ENCODE assay signal across 26 mouse cellular contexts in the genomic region with DNA sequence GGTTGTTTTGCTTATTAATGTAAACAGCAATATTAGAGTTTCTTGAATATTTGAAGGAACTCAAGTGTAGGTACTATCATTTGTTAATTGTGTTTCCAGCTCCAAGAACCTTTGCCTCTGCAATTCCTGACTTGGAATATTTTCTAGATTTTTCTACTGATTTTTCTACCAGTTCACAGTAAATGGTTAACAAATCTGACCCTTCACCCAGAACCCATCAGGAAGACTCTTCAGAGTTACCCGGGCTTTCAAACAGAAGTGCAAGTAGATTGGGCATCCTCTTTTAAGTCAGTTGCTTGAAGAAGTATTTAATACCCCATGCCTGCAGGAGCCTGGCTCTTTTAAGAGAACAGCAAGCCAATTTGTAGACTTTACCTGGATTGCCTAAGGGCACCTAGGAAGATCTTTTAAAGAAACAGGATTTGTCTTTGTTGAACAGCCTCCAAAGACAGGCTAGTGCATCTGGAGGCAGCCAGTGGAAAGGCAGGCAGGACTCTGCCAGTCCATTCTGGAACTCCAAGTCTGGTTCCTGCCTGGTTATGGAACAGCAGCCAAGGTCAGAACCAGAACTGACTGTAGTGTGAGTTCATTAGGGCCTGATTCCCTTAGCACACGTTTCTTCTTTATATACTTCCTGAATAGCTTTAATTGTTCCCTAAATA. TPM values are rescaled to one million over a fixed set of nuclear protein-coding genes. Genes with fewer than 3 reads are reported as not detected.
A peak's percentile ranks its signal among the peaks of the same experiment; 100 is the strongest.
DNase-seq lines count a peak whose midpoint lies in the region; ATAC-seq and TF ChIP-seq lines count a peak whose summit lies in the region.
"Had no signal": no experiment of that assay in that cellular context is flagged by ENCODE, and none has a peak within 500 bp of the region (broad histone marks: within the 10 kb centered on the region; RNA-seq: fewer than 3 reads in every experiment).

No protein-coding gene starts in this region.

- H3K4me1 ChIP-seq in liver, adult 2 months (ENCODE audit: control insufficient read depth, insufficient read depth, low read length): peaks cover 17% of the 10 kb centered on the region
- H3K4me1 ChIP-seq in liver, embryonic 11.5 days (replicated peaks; ENCODE audit: control insufficient read depth, insufficient read depth, low read length): no peaks in the 10 kb centered on the region
- H3K4me1 ChIP-seq: neural tube, embryonic 12.5 days had no signal

- H3K36me3 ChIP-seq in liver, adult 2 months (ENCODE audit: control insufficient read depth, insufficient read depth, low read length): no peaks in the 10 kb centered on the region; the same call in 1 of the 2 replicates
- no peaks in the 10 kb centered on the region for H3K36me3 ChIP-seq in liver, embryonic 11.5 days (ENCODE audit: control insufficient read depth, insufficient read depth, low read length)
- H3K36me3 ChIP-seq: embryonic facial prominence, embryonic 13.5 days; limb, embryonic 13.5 days; neural tube, embryonic 12.5 days had no signal

- no peak overlapping the region for H3K4me2 ChIP-seq in liver, embryonic 11.5 days
- H3K4me2 ChIP-seq: embryonic facial prominence, embryonic 13.5 days; heart, embryonic 11.5 days; hindbrain, embryonic 14.5 days; limb, embryonic 13.5 days; lung, embryonic 14.5 days; midbrain, embryonic 11.5 days; neural tube, embryonic 12.5 days had no signal

- no peaks in the 10 kb centered on the region for H3K9me3 ChIP-seq in liver, embryonic 11.5 days (ENCODE audit: control insufficient read depth, low read length)
- H3K9me3 ChIP-seq: embryonic facial prominence, embryonic 13.5 days; limb, embryonic 13.5 days; neural tube, embryonic 12.5 days had no signal

- TF ChIP-seq POLR2A in liver, adult 2 months (IDR thresholded peaks at IDR 0.05; ENCODE audit: extremely low read depth, insufficient read depth, low read length): no peak
- no peak for TF ChIP-seq POLR2A in brain, embryonic 14.5 days (IDR thresholded peaks at IDR 0.05; ENCODE audit: borderline replicate concordance, extremely low read depth, insufficient read depth, insufficient read length, poor library complexity, severe bottlenecking)

- no peaks in the 10 kb centered on the region for H3K27me3 ChIP-seq in liver, adult 2 months (ENCODE audit: control insufficient read depth, insufficient read depth, low read length)
- H3K27me3 ChIP-seq in liver, embryonic 11.5 days (replicated peaks; ENCODE audit: control insufficient read depth, insufficient read depth, low read length): no peaks in the 10 kb centered on the region
- H3K27me3 ChIP-seq: embryonic facial prominence, embryonic 13.5 days; limb, embryonic 13.5 days; neural tube, embryonic 12.5 days had no signal

- WGBS in liver, adult 2 months: 6% methylated on average over 2 of the region's 2 CpGs
- WGBS in liver, embryonic 11.5 days: 60% methylated on average over 2 of the region's 2 CpGs

- no peak for ATAC-seq in liver, embryonic 11.5 days (replicated peaks; ENCODE audit: low FRiP score)
- ATAC-seq: activated CD4-positive, CD25-positive, alpha-beta regulatory T cell, adult 4 months had no signal

- DNase-seq in liver, adult 2 months (ENCODE audit: extremely low read depth, low read depth, low spot score): peak; percentile 63
- no peak for DNase-seq in liver, embryonic 11.5 days (ENCODE audit: low spot score)
- peak; percentile 1 for DNase-seq in brain, embryonic 14.5 days (ENCODE audit: low read depth)
- peak; percentile 81 for DNase-seq in kidney, adult 9 months
- DNase-seq in kidney, postnatal 36 days: peak; percentile 53 to 71
- DNase-seq in right cerebral cortex, postnatal 36 days (ENCODE audit: low spot score in 2 of 2): no peak
- DNase-seq in embryo, embryonic 11 days: no peak
- DNase-seq: adrenal gland, adult 2 months; B cell, adult 2 months; cerebellum, adult 11 months; cerebellum, adult 9-10 months; gastrocnemius, postnatal 10 days; right cerebral cortex, adult 18-20 months; thymus, postnatal 4 days had no signal

- no peak overlapping the region for H3K9ac ChIP-seq in liver, adult 2 months (ENCODE audit: low read depth, low read length)
- H3K9ac ChIP-seq in liver, embryonic 11.5 days (ENCODE audit: low read depth, low read length): no peak overlapping the region
- H3K9ac ChIP-seq: embryonic facial prominence, embryonic 13.5 days; hindbrain, embryonic 14.5 days; limb, embryonic 13.5 days; liver, embryonic 14.5 days; lung, embryonic 14.5 days; neural tube, embryonic 12.5 days had no signal

- no peak overlapping the region; the same call in 1 of the 2 replicates for H3K27ac ChIP-seq in liver, adult 2 months (replicated peaks; ENCODE audit: insufficient read depth, low read depth, low read length)
- H3K27ac ChIP-seq in liver, embryonic 11.5 days (ENCODE audit: low read depth, low read length): no peak overlapping the region
- H3K27ac ChIP-seq: embryonic facial prominence, embryonic 13.5 days; hindbrain, embryonic 14.5 days; kidney, postnatal 0 days; layer of hippocampus, adult 2 months; limb, embryonic 13.5 days; liver, embryonic 14.5 days; neural tube, embryonic 12.5 days had no signal

- no peak overlapping the region for H3K4me3 ChIP-seq in liver, adult 2 months (ENCODE audit: insufficient read depth, low read depth, low read length)
- no peak overlapping the region for H3K4me3 ChIP-seq in liver, embryonic 11.5 days (ENCODE audit: low read depth, low read length)
- H3K4me3 ChIP-seq: embryonic facial prominence, embryonic 13.5 days; layer of hippocampus, adult 2 months; limb, embryonic 13.5 days; myocyte; neural tube, embryonic 12.5 days had no signal

- no peaks in the 10 kb centered on the region for H3K79me2 ChIP-seq in liver, adult 2 months (ENCODE audit: control insufficient read depth, insufficient read depth, low read length)

- no peak for TF ChIP-seq CTCF in liver, adult 2 months (IDR thresholded peaks at IDR 0.05; ENCODE audit: low read depth, low read length)
- no peak for TF ChIP-seq CTCF in brain, embryonic 14.5 days (IDR thresholded peaks at IDR 0.05; ENCODE audit: borderline replicate concordance, extremely low read depth, insufficient read depth, insufficient read length)

RNA-seq across cellular contexts. Expression of a gene that starts 48.8 kb away (rescaled TPM):
- 1.0 and 1.4 TPM in 2 replicates for total RNA-seq in liver, adult 2 months (2014; rRNA removed)
- 0.87 and 1.2 TPM in 2 replicates for polyA plus RNA-seq in liver, adult 2 months (2012; rRNA removed)
- polyA plus RNA-seq in liver, embryonic 11.5 days (2014; fragmentation: Nextera tagmentation; extraction: Ambion mirVana): 28.6 and 30.2 TPM in 2 replicates
- polyA plus RNA-seq in brain, embryonic 14.5 days (2012; rRNA removed): 17.3 and 21.3 TPM in 2 replicates

Comparison
In these comparisons a context has a peak if more than half of its experiments do, and no peak if none do; other contexts are left out.
1. DNase-seq: peak in liver, adult 2 months (single experiment), brain, embryonic 14.5 days (single experiment), kidney, adult 9 months (single experiment) and kidney, postnatal 36 days (2 of 2); none in liver, embryonic 11.5 days (single experiment), right cerebral cortex, postnatal 36 days (0 of 2) and embryo, embryonic 11 days (single experiment).